Mouse (Mus musculus) granulocyte monocyte progenitor cell, adult 5-6 weeks (primary cell): ENCODE results near the gene Serbp1. TPM values are rescaled to one million over a fixed set of nuclear protein-coding genes. Genes with fewer than 3 reads are reported as not detected.

ENCODE experiments used
- ATAC-seq: replicated peaks from 2 replicates; pipeline ENCODE4 v1.8.0; 2016; ENCODE audit warnings: mild to moderate bottlenecking, moderate TSS enrichment, inconsistent platforms; ENCODE audit not compliant: poor library complexity, severe bottlenecking
- total RNA-seq, 2 experiments: library from RNA; stranded (forward) in 1 of 2; stranded (reverse) in 1 of 2; fragments of 200-712, 200-1000 nt in 1 of 2; fragments of >200 nt in 1 of 2; fragmentation: Nextera tagmentation in 1 of 2; gene quantifications; 2 replicates each; pipeline ENCODE4 v1.2.3; 2014 to 2017

The Serbp1 gene
- total RNA-seq, 2 experiments from 2014 or later = 903 to 2,516 TPM

- peak; percentile 31; the same call in 1 of the 2 replicates for ATAC-seq
Observed at GRCm38 (mm10) chr6:67296126-67296525, 58.1 kb downstream of the Serbp1 start.

- ATAC-seq = no peak
Observed at GRCm38 (mm10) chr6:67298742-67299141, 60.8 kb downstream of the Serbp1 start.

GRCm38 (mm10) chr6:67300300-67300699 is 62.3 kb downstream of the Serbp1 start:
- ATAC-seq = no peak

GRCm38 (mm10) chr6:67300710-67301163 is 62.8 kb downstream of the Serbp1 start:
- ATAC-seq = no peak

DNA sequence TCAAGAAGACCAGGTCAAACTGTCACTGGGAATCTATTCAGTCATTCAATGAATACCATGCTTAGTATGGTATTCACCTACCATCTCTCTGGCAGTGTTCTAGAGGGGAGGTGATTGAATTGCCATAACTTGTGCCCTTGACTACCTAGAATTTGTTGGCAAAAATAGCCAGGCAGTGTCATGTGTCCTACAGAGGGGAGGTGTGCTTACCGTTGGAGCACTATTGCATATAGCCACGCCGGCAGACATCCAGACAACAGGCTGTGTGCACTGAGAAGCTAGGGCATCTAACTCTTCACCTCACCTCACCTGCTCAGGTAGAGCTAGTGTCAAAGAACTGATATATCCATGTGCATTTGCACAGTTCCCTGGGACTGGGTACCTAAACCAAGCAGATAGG is 63.3 kb downstream of the Serbp1 start:
- ATAC-seq = no peak

DNA sequence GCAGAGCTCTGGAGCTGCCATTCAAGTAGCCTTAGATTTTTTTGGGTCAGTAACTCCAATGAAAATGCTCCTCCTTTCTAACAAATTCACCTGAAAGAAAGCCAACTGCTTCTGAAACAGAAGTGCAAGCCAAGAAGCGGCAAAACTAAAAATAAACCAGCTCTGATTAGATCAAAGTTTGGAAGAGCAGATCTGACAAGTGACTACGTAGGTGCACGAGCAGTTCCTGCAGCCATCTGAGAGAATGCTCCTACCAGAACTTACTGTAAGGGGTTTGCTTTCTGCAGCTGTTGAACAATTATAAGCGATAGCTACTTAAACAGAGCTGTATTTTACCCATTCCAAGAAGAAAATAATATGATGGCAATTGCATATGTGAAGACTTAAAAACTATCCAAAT is 64.5 kb downstream of the Serbp1 start:
- ATAC-seq = no peak

DNA sequence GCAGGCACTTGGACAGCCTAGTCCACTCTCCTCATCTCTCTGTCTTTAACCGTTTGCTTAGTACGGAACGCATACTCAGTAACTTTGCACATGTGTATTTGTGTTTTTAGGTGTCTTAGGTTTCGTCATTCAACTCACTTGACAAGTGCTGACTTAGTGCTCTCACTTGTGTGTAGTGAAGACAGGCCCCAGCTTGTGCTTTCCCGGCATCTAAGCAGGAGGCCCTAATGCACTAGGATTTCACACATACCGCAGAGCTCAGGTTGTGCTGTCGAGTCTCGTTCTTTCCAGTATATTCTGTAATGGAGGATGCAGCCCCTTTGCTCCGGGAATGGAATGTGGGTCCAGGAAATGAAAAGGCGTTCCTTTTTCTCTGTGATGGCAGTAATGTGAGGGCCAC is 65.2 kb downstream of the Serbp1 start:
- no peak for ATAC-seq

DNA sequence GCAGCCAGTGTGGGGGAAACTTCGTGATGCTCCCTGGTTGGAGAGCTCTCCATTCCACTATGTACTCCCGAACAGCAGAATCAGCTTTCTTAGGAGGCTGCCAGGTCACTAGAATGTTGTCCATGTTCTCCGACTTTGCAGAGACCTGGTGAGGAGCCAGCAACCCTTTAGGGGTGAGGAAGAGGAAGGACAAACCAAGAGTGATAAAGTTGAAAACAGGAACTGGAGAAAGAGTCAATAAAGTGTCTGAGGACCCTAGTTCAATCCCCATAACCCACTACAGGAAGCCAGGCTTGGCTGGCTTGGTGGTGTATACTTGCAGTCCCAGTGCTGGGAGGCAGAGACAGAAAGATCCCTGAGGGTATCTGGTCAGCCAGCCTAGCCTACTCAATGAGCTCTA is 71.0 kb downstream of the Serbp1 start:
- peak; percentile 37 for ATAC-seq

GRCm38 (mm10) chr6:67309752-67310151 is 71.8 kb downstream of the Serbp1 start:
- ATAC-seq = no peak

- ATAC-seq = no peak
Observed at GRCm38 (mm10) chr6:67314697-67315096, 76.7 kb downstream of the Serbp1 start.

DNA sequence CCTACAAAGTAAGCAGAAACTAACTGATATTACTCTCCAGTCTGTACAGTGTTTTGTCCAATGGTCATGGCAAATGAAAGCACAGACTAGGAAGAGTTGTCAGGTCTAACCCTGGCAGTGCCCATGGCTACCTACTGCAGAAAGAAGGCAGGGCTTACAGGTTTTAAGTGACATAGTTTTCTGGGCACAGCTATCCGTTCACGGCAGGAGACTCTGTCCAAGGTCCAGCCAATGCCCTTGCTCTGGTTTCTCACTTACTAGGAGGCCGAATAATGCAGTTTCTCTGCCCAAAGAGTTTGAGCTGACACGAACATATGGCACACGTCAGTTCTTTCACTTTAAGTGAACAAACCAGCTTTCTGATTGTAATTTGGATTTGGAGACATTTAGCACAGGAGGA is 79.1 kb downstream of the Serbp1 start:
- no peak for ATAC-seq

DNA sequence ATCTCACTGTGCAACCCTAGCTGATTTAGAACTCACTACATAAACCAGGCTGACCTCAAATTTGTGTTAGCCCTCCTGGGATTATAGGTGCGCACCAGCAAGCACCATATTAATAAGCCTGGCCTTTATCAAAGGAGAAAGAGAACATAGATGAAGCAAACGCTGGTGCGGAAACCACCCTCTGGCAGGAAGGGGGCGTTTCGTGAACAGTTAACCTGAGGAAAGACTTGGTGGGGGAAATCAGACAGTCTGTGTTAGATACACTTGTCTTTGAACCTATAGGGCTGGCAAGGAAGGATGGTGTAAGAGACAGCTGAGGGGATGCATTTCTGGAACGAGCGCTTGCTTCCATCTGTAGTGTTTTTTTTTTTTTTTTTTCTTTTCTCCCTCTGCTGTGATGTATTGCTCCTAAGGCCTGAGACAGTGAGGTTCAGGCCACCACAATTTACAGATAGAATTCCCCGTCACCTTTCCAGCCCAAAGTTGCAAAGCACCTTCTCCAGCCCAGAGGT is 79.9 kb downstream of the Serbp1 start:
- peak; percentile 27; the same call in 1 of the 2 replicates for ATAC-seq

GRCm38 (mm10) chr6:67318451-67318850 is 80.5 kb downstream of the Serbp1 start:
- peak; percentile 98 for ATAC-seq

DNA sequence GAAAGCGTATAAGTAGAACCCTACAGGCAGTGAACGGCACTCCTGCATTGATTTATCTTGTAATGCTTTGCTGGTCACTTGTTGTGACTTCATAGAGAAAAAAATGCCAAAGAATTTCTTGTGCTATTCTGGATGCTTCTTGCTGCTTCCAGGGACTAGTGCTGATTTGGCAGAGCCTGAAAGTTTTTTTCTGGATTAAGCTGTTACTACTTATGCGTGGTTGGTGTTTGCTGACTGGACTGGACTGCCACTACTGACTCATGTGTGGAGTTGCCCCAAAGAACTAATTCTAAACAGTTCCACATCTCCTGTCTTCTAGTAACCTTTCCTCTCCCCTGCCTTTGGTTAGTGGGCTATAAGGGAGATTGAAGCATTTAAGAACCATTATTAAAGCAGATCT is 85.8 kb downstream of the Serbp1 start:
- ATAC-seq = no peak

GRCm38 (mm10) chr6:67337943-67338342 is 100.0 kb downstream of the Serbp1 start:
- peak; percentile 74 for ATAC-seq

- no peak for ATAC-seq
Observed at GRCm38 (mm10) chr6:67339494-67339893, 101.5 kb downstream of the Serbp1 start.

Other genes starting within 250 kb of the Serbp1 start
- gene Gadd45a, start 200.7 kb upstream of the Serbp1 start, total RNA-seq (2014; fragmentation: Nextera tagmentation) = 6.2 and 12.7 TPM in 2 replicates
- 52.5 and 66.5 TPM in 2 replicates for gene Gadd45a, start 200.7 kb upstream of the Serbp1 start, total RNA-seq (2017)
- 5.3 and 8.6 TPM in 2 replicates for gene Il12rb2, start 138.0 kb downstream of the Serbp1 start, total RNA-seq (2014; fragmentation: Nextera tagmentation)
- 2.9 and 3.4 TPM in 2 replicates for gene Il12rb2, start 138.0 kb downstream of the Serbp1 start, total RNA-seq (2017)